Mouse (Mus musculus) neural tube, embryonic 12.5 days (tissue): ENCODE measurements around the gene Fgfr2. TPM values are rescaled to one million over a fixed set of nuclear protein-coding genes. Genes with fewer than 3 reads are reported as not detected.

Experiments used
- ATAC-seq: fragments of 200-750 bp; cut with Nextera tagmentation; 2 replicates; pipeline ENCODE4 v1.8.0; 2017; ENCODE audit warnings: low read depth, mild to moderate bottlenecking, moderate TSS enrichment, moderate library complexity; ENCODE audit not compliant: low FRiP score
- H3K27ac ChIP-seq: fragments of 300-500 bp; sonication (generic); 2 replicates; pipeline ENCODE4 v1.5.1; 2016
- H3K27me3 ChIP-seq: fragments of 300-500 bp; sonication (generic); replicated peaks from 2 replicates; pipeline ENCODE4 v1.6.1; 2016; ENCODE audit warnings: mild to moderate bottlenecking
- H3K36me3 ChIP-seq: fragments of 300-500 bp; sonication (generic); 2 replicates; pipeline ENCODE4 v1.6.1; 2016; ENCODE audit warnings: mild to moderate bottlenecking
- H3K4me1 ChIP-seq: fragments of 300-500 bp; sonication (generic); 2 replicates; pipeline ENCODE4 v1.6.1; 2016
- H3K4me2 ChIP-seq: fragments of 300-500 bp; sonication (generic); replicated peaks from 2 replicates; pipeline ENCODE4 v1.6.1; 2016; ENCODE audit warnings: mild to moderate bottlenecking
- H3K4me3 ChIP-seq: fragments of 300-500 bp; sonication (generic); 2 replicates; pipeline ENCODE4 v1.5.1; 2016
- H3K9ac ChIP-seq: fragments of 300-500 bp; sonication (generic); 2 replicates; pipeline ENCODE4 v1.6.1; 2016; ENCODE audit warnings: mild to moderate bottlenecking
- H3K9me3 ChIP-seq: fragments of 300-500 bp; sonication (generic); 2 replicates; pipeline ENCODE4 v1.6.1; 2016; ENCODE audit warnings: mild to moderate bottlenecking
- WGBS: fragments of 180-500 bp; shearing (Covaris S2); methylation state at CpG from one replicate; pipeline ENCODE4 v1.1.7; 2016; 5-methylcytosine and 5-hydroxymethylcytosine counted together
- polyA plus RNA-seq: library from polyadenylated mRNA; unstranded; fragments of >200 nt; fragmentation: Nextera tagmentation; extraction: Ambion mirVana; gene quantifications from 2 replicates; pipeline ENCODE4 v1.2.1, GENCODE M21; 2016

Gene Fgfr2
- polyA plus RNA-seq, 1 experiment from 2014 or later: 65.0 TPM

DNA sequence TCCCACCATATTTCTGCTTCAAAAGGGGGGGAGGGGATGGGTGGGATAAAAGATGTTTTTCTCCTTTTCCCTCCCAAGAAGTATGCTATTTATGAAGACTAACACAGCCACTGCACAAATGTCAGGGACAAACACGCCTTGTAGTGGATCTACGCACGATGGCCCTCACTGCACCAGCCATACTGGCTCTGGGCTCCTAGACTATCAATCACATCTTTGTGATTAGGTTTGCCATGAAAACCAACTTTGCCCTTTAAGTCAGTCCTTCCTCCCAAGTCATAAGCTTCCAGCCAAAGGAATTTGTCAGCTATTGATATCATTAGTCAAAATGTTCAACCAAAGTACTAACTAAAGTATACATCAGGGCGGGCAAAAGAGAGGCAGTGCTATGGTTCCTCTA is 95.2 kb downstream of the Fgfr2 start:
- Histone ChIP-seq H3K4me2 (no peak overlapping the region), H3K4me1 (peaks cover 13% of the 10 kb centered on the region), H3K27ac (no peak overlapping the region), H3K9ac (no peak overlapping the region), H3K9me3 (no peaks in the 10 kb centered on the region), H3K4me3 (no peak overlapping the region), H3K36me3 (no peaks in the 10 kb centered on the region), H3K27me3 (no peaks in the 10 kb centered on the region)
- 89% methylated on average over 4 of the region's 4 CpGs for WGBS
- no peak for ATAC-seq

GRCm38 (mm10) chr7:133024694-133025093 is 98.5 kb downstream of the Fgfr2 start:
- peaks cover 13% of the 10 kb centered on the region for H3K4me1 ChIP-seq

GRCm38 (mm10) chr7:133019481-133020020 is 103.6 kb downstream of the Fgfr2 start:
- H3K4me3 ChIP-seq: no peak overlapping the region
- H3K4me1 ChIP-seq: peaks cover 38% of the 10 kb centered on the region
- H3K9me3 ChIP-seq: no peaks in the 10 kb centered on the region
- ATAC-seq: no peak
- WGBS: 52% methylated on average over 6 of the region's 6 CpGs
- H3K36me3 ChIP-seq: no peaks in the 10 kb centered on the region
- H3K9ac ChIP-seq: no peak overlapping the region
- no peak overlapping the region for H3K27ac ChIP-seq
- H3K27me3 ChIP-seq: no peaks in the 10 kb centered on the region
- no peak overlapping the region for H3K4me2 ChIP-seq

More at GRCm38 (mm10) chr7:133024694-133025093, 98.5 kb downstream of the Fgfr2 start:
- no peaks in the 10 kb centered on the region for H3K36me3 ChIP-seq
- H3K27me3 ChIP-seq: no peaks in the 10 kb centered on the region
- H3K4me3 ChIP-seq: no peak overlapping the region
- no peaks in the 10 kb centered on the region for H3K9me3 ChIP-seq
- ATAC-seq: no peak
- H3K27ac ChIP-seq: no peak overlapping the region
- H3K4me2 ChIP-seq: no peak overlapping the region
- H3K9ac ChIP-seq: no peak overlapping the region
- WGBS: 81% methylated on average over 1 of the region's 1 CpGs

GRCm38 (mm10) chr7:133018961-133019360 is 104.2 kb downstream of the Fgfr2 start:
- no peaks in the 10 kb centered on the region for H3K9me3 ChIP-seq
- WGBS: 83% methylated on average over 7 of the region's 7 CpGs
- no peak overlapping the region for H3K4me3 ChIP-seq
- H3K27ac ChIP-seq: no peak overlapping the region
- H3K9ac ChIP-seq: no peak overlapping the region
- H3K4me2 ChIP-seq: no peak overlapping the region
- ATAC-seq: no peak
- H3K4me1 ChIP-seq: peaks cover 43% of the 10 kb centered on the region
- no peaks in the 10 kb centered on the region for H3K27me3 ChIP-seq
- H3K36me3 ChIP-seq: no peaks in the 10 kb centered on the region

DNA sequence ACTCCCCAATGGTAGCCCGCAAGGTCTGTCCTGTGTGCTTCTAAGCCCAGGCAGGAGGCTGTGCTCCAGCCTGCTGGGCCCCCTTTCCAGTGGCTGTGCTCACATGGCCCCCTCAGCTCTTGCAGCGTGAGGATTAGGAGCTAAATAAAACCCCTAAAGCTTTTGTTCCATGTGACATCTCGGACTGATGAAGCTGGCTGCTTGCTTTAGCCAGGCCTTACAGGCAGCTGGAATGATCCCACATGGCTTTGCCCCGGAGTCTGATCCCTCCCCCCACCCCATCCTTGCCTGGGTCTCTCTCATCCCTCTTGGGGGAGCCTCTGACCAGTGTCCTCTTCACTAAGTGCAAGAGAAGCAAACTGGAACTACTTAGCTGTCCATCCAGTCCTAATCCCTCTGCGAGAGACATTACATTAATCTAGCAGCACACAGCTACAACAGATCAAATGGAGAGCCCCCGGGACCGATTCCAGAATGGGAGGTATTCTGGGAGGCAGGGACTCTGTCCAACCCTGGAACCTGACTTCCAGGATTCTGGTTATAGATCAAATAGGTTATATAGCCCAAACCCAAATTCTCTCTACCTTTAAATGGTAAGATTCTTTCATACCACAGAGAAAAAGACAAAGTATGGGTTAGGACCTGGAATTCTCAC is 107.6 kb downstream of the Fgfr2 start:
- H3K27me3 ChIP-seq: no peaks in the 10 kb centered on the region
- H3K9me3 ChIP-seq: no peaks in the 10 kb centered on the region
- H3K9ac ChIP-seq: 0 out of 2 replicates have a peak overlapping the region, but pooled peaks have one; percentile 13
- H3K27ac ChIP-seq: 0 out of 2 replicates have a peak overlapping the region, but pooled peaks have one; percentile 15
- WGBS: 49% methylated on average over 7 of the region's 7 CpGs
- H3K4me3 ChIP-seq: no peak overlapping the region
- H3K36me3 ChIP-seq: no peaks in the 10 kb centered on the region
- peak; percentile 23; the same call in 1 of the 2 replicates for ATAC-seq
- peak overlapping the region; percentile 20; the same call in 1 of the 2 replicates for H3K4me2 ChIP-seq
- peaks cover 66% of the 10 kb centered on the region for H3K4me1 ChIP-seq

GRCm38 (mm10) chr7:133014631-133015030 is 108.5 kb downstream of the Fgfr2 start:
- H3K9me3 ChIP-seq: no peaks in the 10 kb centered on the region
- H3K27me3 ChIP-seq: no peaks in the 10 kb centered on the region
- no peak overlapping the region for H3K9ac ChIP-seq
- ATAC-seq: no peak
- H3K4me3 ChIP-seq: no peak overlapping the region
- no peak overlapping the region for H3K27ac ChIP-seq
- H3K4me2 ChIP-seq: no peak overlapping the region
- peaks cover 67% of the 10 kb centered on the region for H3K4me1 ChIP-seq
- peaks cover 7% of the 10 kb centered on the region; the same call in 1 of the 2 replicates for H3K36me3 ChIP-seq
- 93% methylated on average over 14 of the region's 14 CpGs for WGBS

- no peak overlapping the region for H3K9ac ChIP-seq
- peaks cover 64% of the 10 kb centered on the region for H3K4me1 ChIP-seq
- H3K4me3 ChIP-seq: no peak overlapping the region
Observed at GRCm38 (mm10) chr7:133013923-133014322, 109.2 kb downstream of the Fgfr2 start.

DNA sequence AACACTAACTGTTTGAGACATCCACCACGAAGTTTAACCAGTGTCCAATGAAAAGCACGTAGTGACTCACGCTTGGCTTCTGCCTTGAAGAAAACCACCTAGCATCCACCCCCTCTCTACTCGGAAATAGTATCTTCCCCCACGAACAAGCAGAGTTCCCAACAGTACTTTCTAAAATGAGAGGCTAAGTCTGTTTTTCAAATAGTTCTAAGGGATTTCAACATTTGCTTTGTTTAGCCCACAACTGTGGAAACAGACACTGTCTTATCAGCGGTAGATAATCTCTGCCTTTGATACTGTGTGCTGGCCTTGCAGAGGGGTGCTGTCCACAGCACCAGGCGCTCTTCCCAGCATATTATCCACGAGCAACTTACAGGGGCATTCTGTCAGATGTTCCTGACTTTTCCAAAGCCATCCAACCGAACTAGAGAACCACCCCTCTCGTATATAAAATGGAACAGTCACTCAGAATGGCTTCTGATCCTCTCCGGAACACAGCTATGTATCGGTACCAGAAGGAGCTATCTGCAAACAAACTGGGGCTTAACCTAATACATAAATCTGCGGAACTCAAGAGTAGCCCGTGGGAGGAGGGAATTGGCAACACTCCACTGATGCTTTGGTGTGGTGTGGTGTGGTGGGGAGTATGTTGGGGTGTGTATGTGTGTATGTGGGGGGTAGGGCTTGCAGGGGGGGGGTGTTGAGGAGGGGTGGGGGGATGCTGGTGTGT is 110.3 kb downstream of the Fgfr2 start:
- ATAC-seq: no peak
- Histone ChIP-seq H3K4me1 (peaks cover 70% of the 10 kb centered on the region), H3K27ac (no peak overlapping the region)

More at GRCm38 (mm10) chr7:133013923-133014322, 109.2 kb downstream of the Fgfr2 start:
- no peak overlapping the region for H3K27ac ChIP-seq
- 91% methylated on average over 10 of the region's 10 CpGs for WGBS
- no peak overlapping the region for H3K4me2 ChIP-seq
- no peaks in the 10 kb centered on the region for H3K27me3 ChIP-seq
- peaks cover 8% of the 10 kb centered on the region; the same call in 1 of the 2 replicates for H3K36me3 ChIP-seq
- H3K9me3 ChIP-seq: no peaks in the 10 kb centered on the region
- no peak for ATAC-seq

DNA sequence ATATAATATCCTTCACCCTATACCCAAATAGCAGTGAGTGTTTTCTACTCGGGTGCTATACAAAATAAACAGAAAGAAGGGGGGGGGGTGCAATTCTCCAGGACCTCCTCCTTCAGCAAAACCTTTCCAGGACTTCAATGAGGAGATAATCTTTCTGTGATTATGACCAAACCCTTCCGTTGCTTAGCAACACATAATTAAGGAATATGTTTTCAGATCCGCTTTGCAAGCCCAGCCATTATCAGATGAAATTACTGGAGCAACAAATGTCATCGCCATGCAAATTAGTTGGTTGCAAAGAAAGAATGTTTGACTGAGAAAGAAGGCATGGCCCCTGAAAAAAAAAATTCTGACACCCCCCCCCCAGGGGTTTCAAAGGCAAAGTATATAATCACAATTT is 111.5 kb downstream of the Fgfr2 start:
- H3K27me3 ChIP-seq: no peaks in the 10 kb centered on the region
- peaks cover 72% of the 10 kb centered on the region for H3K4me1 ChIP-seq
- H3K9me3 ChIP-seq: no peaks in the 10 kb centered on the region
- H3K4me2 ChIP-seq: no peak overlapping the region
- WGBS: 70% methylated on average over 4 of the region's 4 CpGs
- H3K27ac ChIP-seq: no peak overlapping the region
- peaks cover 8% of the 10 kb centered on the region; the same call in 1 of the 2 replicates for H3K36me3 ChIP-seq
- H3K4me3 ChIP-seq: no peak overlapping the region
- no peak for ATAC-seq
- no peak overlapping the region for H3K9ac ChIP-seq

More for the DNA sequence above, 110.3 kb downstream of the Fgfr2 start:
- Histone ChIP-seq H3K36me3 (peaks cover 8% of the 10 kb centered on the region; the same call in 1 of the 2 replicates), H3K27me3 (no peaks in the 10 kb centered on the region), H3K9me3 (no peaks in the 10 kb centered on the region), H3K4me3 (no peak overlapping the region), H3K4me2 (no peak overlapping the region), H3K9ac (no peak overlapping the region)
- WGBS: 85% methylated on average over 14 of the region's 14 CpGs

DNA sequence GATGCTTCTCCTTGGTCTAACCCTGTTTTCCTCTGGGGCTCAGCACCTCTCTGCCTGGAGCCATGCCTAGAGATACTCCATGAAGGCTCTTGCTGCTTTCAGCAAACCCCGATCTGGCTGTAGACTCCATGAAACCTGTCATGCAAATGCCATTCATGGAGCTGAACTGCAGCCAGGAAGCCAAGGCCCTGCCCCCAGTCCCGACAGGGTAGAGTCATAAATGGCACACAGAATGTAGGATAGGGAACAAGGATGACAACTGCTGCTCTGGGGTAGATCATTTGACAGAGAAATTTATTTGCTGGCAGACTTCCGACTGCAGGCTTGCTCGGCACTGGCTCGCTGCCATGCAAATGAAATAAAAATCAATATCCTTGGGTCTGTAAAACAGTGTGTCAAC is 112.0 kb downstream of the Fgfr2 start:
- peaks cover 8% of the 10 kb centered on the region; the same call in 1 of the 2 replicates for H3K36me3 ChIP-seq
- no peak overlapping the region for H3K9ac ChIP-seq
- 0 out of 2 replicates have a peak overlapping the region, but pooled peaks have one; percentile 24 for H3K4me2 ChIP-seq
- no peak overlapping the region for H3K4me3 ChIP-seq
- peaks cover 69% of the 10 kb centered on the region for H3K4me1 ChIP-seq
- no peak overlapping the region for H3K27ac ChIP-seq
- H3K27me3 ChIP-seq: no peaks in the 10 kb centered on the region
- no peaks in the 10 kb centered on the region for H3K9me3 ChIP-seq
- 52% methylated on average over 5 of the region's 5 CpGs for WGBS
- no peak for ATAC-seq

DNA sequence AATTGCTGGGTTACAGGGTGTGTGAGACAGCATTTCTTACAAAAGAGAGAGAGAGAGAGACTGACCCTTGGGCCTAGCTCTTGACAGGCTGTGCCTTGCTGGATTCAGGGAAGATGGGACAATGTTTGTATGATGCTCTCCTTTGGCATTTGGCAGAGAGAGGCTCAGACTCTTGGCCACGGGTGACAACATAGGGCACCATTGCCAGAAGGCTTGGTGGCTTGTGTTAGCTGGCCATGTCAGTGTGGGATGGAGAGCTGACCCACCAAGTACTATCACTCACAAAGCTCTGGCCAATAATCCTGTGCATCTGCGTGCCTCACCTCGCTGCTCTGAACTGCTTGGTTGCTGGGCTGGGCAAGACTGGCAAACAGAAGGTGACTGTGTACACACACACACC is 112.7 kb downstream of the Fgfr2 start:
- Histone ChIP-seq H3K4me3 (no peak overlapping the region), H3K4me1 (peaks cover 62% of the 10 kb centered on the region), H3K9me3 (no peaks in the 10 kb centered on the region), H3K4me2 (no peak overlapping the region), H3K9ac (no peak overlapping the region), H3K27ac (no peak overlapping the region), H3K27me3 (no peaks in the 10 kb centered on the region), H3K36me3 (peaks cover 13% of the 10 kb centered on the region; the same call in 1 of the 2 replicates)
- no peak for ATAC-seq
- WGBS: 94% methylated on average over 3 of the region's 3 CpGs

- Histone ChIP-seq H3K36me3 (peaks cover 13% of the 10 kb centered on the region; the same call in 1 of the 2 replicates), H3K4me1 (peaks cover 55% of the 10 kb centered on the region), H3K27me3 (no peaks in the 10 kb centered on the region), H3K9me3 (no peaks in the 10 kb centered on the region), H3K4me2 (no peak overlapping the region), H3K9ac (no peak overlapping the region), H3K27ac (no peak overlapping the region), H3K4me3 (no peak overlapping the region)
- WGBS: 89% methylated on average over 8 of the region's 8 CpGs
- no peak for ATAC-seq
Observed at GRCm38 (mm10) chr7:133009676-133010075, 113.5 kb downstream of the Fgfr2 start.
